Mouse (Mus musculus): ENCODE measurements around the gene Lrp10.

- no peak for TF ChIP-seq CTCF (IDR thresholded peaks at IDR 0.05; ENCODE audit: low read depth)
- TF ChIP-seq EP300 (IDR thresholded peaks at IDR 0.05; ENCODE audit: low read depth), result no peak
These were observed 9.0 kb upstream of the Lrp10 start for GRCm38 (mm10) chr14:54454669-54455528.
